Mouse (Mus musculus) cortical plate, adult 2 months (tissue): ENCODE results near the gene Mylk4.

ENCODE experiments used
- CTCF ChIP-seq: fragments of 200-500 bp; IDR thresholded peaks from 2 replicates; pipeline ENCODE4 v1.5.1; 2011; ENCODE audit warnings: mild to moderate bottlenecking, control low read depth, low read length; ENCODE audit not compliant: insufficient read depth; ENCODE audit errors: extremely low read depth
- POLR2A ChIP-seq: fragments of 200-500 bp; IDR thresholded peaks from 2 replicates; pipeline ENCODE4 v1.6.1; 2011; ENCODE audit warnings: mild to moderate bottlenecking, low read length, control low read depth; ENCODE audit not compliant: insufficient read depth; ENCODE audit errors: extremely low read depth

- TF ChIP-seq POLR2A (no peak), CTCF (no peak)
Observed at GRCm38 (mm10) chr13:32825546-32825945, 41.8 kb upstream of the Mylk4 start.
